Mouse (Mus musculus) kidney, adult 2 months (tissue): Measurements from ENCODE around the gene Zc3hc1.

Source experiments
- CTCF ChIP-seq: fragments of 200-500 bp; conservative IDR thresholded peaks from 2 replicates; pipeline ENCODE4 v1.5.1; 2011; ENCODE audit warnings: low read depth, mild to moderate bottlenecking, control low read depth, low read length, moderate library complexity, mixed read lengths; ENCODE audit not compliant: insufficient read depth, insufficient read length
- POLR2A ChIP-seq: fragments of 200-500 bp; IDR thresholded peaks from one replicate; pipeline ENCODE4 v1.6.1; 2011; ENCODE audit warnings: low read depth, low read length, control low read depth

- TF ChIP-seq POLR2A = no peak
- no peak for TF ChIP-seq CTCF
These were observed 17.4 kb upstream of the Zc3hc1 start for GRCm38 (mm10) chr6:30408276-30408675.
